Mouse (Mus musculus) 3T3-L1 (cell line): ENCODE results near the gene Tbpl1.

Experiments
- DNase-seq: peaks from one replicate; pipeline ENCODE4 v3.0.0-alpha.2; 2015; ENCODE audit warnings: low read depth, low spot score

Gene Tbpl1

DNA sequence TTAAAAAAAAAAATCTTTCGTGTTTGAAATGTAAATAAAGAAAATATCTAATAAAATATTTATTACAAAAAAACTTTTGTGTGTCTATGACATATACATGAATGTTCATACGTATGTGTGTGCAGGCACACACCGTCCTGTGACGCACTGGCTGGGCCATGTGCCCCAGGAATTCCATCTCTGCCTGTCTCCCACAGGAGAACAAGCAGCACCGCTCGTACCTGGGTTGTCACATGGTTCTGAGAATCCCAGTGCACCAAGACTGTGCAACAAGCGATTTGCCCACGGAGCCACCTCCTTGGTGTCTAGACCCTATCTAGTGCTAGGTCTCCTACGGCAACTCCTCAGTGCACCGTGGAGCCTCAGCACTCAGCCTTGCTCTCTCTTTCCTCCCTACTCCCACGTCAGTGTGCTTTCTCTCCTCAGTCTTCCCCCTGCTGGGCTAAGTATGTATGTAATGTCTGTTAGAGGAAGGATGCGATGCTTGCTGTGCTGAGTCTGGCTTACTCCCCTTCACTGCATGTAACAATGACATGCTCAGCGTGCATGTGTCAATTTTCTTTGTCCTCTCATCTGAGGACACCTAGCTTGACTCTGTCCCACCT, 21.5 kb downstream of the Tbpl1 start:
- DNase-seq: no peak

- no peak for DNase-seq
Measured at GRCm38 (mm10) chr10:22708190-22708843, 23.4 kb downstream of the Tbpl1 start.

GRCm38 (mm10) chr10:22703844-22704243, 27.9 kb downstream of the Tbpl1 start:
- no peak for DNase-seq

DNA sequence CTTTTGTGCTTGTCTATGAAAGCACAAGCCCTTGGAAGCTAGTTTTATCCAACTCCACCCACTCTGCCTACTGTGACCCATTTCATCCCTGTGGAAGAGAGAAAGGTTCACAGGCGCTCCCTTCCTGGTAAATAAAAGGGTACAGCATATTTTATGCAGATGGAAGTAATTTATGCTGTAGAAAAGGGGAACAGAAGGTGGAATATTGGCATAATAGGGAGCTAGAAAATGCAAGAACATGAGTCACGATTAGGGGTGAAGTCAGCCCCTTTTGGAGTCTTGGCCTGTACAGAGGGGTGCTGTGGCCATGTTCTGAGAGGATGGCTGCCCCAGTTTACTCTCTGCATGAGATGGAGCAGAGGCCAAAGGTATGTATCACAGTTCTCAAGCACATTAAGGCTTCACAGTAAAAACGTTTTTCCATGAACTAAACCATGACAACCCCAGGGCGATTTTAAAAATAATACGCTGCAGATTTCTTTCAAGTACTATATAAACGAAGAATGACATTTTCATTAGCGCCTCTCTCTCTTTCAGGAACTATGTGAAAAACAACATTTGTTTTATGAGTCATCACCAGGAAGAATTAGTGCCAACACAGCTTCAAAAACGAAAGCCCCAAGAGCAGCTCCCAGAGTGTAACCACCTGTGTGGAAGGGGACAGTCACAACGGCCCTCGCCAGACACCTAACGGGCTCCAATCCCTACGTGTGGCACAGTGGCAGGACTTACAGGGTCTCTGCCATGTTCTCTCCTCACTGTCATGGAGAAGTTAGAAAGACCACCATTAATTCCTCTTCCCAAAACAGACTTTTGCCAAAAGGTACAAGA, 30.0 kb downstream of the Tbpl1 start:
- DNase-seq: no peak

- no peak for DNase-seq
Measured at GRCm38 (mm10) chr10:22700773-22701172, 31.0 kb downstream of the Tbpl1 start.

- no peak for DNase-seq
Measured at GRCm38 (mm10) chr10:22699487-22700335, 32.0 kb downstream of the Tbpl1 start.

GRCm38 (mm10) chr10:22698158-22698953, 33.4 kb downstream of the Tbpl1 start:
- no peak for DNase-seq

DNA sequence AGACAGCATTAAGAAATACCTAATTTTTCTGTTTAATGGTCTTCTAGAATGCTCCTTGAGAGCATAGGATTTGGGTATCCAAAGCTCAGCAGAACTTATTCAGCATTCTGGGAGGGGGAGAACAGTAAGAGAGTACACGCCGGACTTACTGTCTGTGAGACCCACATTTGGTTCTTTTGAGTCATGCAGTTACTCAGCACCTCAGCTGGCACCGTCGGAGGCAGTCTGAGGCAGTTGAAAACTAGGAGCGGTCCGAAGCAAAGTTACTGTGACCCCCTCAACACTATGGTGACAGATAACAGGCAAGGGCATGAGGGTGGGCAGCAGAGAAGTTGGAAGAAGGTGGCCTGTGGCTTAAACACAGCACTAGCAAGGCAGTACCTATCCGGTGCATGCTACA, 34.9 kb downstream of the Tbpl1 start:
- DNase-seq: no peak

- no peak for DNase-seq
Measured at GRCm38 (mm10) chr10:22696236-22696635, 35.5 kb downstream of the Tbpl1 start.

DNA sequence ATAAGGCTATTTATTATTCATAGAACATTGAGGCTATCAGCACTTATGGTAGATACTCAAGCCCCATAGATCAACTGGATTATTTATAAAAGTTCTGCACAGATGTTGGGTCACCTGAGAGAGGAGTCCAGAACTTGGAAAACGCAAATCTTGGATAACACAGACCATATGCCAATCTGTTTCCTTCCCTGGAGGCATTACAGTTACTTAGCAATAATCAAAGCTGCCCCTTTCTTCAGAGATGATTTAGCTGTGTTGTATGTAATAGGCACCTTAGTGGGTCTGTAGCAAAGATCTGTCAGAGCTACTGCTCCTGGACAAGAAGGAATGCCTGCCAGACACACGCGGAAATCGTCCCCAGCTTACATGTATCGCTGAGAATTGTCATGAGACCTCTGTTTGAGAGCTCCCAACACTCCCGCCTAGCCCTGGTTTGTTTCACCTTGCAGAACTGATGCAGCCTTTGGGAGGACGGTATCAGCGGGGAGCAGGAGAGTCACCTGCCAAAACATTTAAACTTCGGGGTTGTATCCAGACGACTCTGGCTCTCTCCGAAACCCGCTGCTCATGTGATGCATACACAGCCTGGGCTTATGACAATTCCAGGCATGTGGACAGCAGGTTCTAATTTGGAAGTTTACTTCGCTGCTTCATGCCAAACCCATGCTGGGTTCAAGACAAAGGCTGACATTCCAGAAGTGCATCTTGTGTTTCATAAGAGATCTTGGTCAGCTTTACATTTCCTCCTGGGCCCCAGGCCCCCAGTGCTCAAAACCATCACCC, 55.7 kb downstream of the Tbpl1 start:
- no peak for DNase-seq

GRCm38 (mm10) chr10:22674176-22674575, 57.6 kb downstream of the Tbpl1 start:
- DNase-seq: no peak

DNA sequence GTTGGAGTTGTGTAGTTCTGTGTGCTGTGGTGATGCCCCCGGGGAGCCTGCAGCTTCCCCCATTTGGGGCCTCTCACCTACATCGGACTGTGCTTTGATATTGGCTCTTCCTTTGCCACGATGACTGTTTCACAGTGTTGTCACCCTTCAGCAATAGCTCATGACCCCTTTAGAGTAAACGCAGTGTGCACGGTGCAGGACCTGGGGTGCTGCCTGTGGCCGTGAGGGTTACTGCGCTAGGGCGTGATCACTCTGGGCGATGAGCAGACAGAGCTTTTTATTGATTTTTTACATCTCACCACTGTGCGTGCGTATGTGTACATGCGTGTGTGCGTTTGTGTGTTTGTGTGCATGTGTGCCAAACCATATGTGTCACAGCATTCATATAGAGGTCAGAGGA, 63.2 kb downstream of the Tbpl1 start:
- no peak for DNase-seq

DNA sequence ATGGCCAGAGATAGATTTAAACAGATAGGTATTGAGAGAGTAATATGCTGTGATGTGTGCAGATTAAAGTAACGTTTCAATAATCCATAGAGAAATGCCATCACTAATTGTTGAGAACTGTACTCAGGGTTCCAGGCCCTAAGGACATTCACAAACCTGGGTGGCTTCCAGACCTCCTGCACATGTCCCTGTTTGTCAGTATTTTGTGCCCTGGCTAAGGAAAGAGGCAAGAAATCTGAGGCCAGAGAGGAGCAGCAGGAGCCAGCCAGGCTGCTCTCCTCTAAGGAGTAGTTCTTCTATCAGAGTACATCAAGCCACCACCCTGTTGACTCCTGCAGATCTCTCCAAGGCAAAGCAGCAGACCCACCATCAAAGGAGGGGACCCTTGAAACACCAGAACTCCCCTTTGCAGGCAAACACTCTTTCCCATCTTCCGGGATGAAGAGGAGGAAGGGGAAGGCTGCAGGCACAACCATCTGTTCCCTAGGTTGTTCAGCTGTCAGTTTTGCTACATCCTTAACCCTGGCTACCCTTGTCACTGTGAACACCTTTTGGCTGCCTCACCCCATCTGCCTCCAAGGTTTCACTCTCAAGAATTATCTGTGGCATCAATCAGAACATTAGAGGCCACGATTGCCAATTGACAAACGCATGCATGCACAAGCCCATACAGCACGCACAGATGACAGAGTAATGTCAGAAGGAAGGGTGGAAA, 71.3 kb downstream of the Tbpl1 start:
- no peak for DNase-seq

- DNase-seq: no peak
Measured at GRCm38 (mm10) chr10:22659386-22659725, 72.4 kb downstream of the Tbpl1 start.

DNA sequence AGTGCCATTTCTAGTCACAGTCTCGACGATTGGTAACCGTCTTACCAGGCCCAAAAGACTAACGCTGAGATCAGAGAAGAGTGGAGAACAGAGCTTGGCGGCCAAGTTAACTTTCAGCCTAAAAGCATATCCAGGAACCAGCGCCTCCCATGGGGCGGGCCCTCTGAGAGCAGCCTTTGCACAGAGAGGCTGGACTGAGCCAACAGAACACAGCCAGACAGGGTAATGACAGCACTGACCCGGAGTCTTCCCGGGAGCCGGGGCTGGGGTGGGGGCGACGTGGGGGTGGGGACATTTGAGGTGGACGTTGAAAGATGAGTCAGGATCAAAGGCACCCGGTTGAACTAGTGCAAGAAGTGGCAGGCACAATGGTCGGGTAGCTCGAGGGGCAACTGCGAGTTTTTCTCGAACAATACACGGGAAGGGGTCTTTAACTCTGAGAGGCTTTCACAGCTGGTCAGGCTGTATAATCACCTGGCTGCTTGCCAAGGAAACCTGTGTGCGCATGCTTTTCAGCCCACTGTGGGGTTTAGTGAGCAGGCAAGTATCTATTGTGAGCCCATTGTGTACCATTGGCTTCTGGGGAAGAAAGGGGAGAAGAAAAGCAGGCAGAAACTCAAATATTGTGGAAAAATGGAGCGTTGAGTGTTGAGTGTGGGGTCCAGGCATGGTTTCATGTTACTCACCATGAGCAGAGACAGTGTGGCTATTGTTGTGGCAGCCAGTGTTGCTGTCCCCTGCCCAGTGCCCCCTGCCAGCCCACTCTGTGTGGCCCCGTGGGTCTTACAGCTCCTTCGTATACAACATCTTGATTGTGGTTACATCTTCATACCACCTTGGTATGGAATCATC, 73.0 kb downstream of the Tbpl1 start:
- DNase-seq: no peak
